Mouse (Mus musculus) lung, postnatal 14 days (tissue): ENCODE data around the gene Ncapd3.

ENCODE experiments used
- DNase-seq: peaks from one replicate; pipeline ENCODE4 v3.0.0; 2021

The Ncapd3 gene

DNA sequence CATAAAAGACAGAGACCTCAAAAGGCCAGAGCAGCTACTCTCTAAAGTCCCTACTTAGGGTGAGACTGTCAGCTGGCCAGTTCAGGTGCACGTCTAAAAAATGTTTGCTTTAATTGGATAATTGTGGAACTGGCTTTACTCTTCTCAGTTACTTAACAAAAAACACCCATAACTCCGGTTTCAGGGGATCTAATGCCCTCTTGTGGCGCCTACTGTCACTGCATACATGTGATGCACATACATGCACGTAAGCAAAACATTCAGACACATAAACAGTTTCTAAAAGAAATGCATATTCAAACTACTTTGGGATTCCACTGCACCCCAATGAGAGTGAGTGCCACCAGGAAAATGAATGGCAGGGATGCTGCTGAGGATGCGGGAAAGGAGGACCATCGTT, 96.6 kb downstream of the Ncapd3 start:
- DNase-seq, result no peak

DNA sequence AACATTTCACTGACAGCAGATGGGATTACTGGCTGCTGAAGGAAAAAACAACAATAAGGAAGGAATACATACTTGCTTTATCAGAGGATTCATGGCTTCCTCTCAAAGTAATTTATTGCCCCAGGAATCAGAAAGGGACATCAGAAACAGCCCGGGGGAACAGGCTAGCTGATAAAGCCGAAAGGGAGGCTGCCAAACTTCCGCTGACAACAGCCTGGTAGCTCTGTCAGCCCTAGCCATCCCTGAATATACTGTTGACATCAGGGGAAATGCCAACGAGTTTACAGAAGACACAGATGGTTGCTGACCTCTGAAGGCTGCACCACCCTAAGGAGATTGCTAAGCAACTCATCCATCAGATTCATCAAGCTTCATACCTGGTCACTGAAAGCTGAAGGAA, 98.7 kb downstream of the Ncapd3 start:
- no peak for DNase-seq

DNA sequence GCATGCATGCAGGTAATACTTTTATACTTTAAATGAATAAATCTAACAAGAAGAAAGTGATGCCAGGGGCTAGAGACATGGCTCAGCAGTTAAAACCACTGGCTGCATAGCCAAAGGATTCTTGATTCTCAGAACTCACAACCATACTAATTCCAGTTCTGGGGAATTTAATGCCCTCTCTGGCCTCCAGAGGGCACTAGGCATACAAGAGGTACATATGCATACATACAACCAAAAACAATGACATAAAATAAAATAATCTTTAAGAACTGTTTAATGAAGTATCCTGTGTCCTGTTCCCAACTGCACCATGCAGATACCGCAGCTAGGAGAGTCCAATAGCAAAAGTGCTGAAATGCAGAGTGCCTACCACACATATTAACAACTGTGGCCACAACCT, 104.4 kb downstream of the Ncapd3 start:
- peak; percentile 59 for DNase-seq

DNA sequence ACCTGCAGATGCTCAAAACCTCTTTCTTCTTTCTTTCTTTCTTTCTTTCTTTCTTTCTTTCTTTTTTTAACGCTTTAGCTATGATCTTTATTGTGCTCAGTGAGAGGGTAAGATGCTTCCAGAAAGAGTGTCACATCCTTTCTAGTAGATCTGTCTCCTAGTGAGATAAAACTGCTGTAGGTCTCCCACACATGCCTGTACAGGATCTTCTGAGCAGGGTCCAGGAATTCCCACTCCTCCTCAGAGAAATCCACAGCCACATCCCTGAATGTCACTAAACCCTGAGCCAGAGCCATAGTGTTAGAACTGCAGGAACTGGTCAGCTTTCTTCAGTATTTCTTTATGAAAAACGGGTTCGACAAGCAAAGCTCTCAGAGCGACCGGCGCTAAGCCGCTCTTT, 105.4 kb downstream of the Ncapd3 start:
- DNase-seq, result no peak

DNA sequence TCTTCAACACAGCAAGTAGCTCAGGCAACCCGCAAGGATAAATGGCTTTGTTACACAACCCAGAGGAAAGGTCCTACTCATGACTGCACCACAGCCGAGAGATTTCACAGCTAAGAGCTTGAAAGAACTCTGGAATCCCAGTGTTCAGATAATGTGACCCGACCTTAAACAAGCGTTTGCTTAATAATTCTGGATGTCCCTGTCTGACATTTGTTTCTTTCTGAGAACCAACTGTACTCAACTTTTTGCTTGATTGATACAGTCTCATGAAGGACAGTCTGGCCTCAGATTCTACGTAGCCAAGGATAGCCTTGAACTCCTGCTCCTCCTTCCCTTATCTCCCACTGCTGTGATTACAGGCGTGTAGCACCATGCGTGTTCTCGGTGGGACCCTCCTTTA, 106.7 kb downstream of the Ncapd3 start:
- DNase-seq, result no peak

DNA sequence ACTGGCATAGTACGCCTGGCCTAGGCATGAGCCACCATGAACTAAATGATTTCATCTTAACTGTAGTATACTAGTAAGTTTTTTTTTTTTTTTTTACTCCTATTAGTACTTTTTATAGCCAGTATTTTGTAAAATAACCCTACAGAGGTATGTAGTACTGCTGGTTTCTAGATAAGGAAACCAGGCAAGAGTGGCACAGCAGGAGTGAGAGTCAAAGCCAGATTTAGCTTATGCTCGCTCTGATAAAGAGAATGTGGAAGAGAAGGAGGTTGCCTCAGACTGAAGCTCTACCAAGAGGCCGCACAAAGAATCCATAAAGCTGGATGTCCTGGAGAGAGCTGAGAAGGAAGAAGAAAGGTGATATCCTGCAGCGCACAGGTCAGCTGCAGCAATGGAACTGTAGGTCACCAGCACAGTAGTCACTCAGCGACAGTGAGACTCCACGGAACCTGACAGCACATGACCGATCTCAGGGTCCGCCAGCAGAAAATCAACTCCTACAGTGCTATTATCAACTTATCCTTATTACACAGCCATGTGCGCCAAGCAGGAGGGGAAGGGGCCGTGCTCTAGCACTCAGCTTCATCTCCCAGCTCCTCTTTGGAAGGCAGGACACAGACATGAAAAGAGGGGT, 110.6 kb downstream of the Ncapd3 start:
- DNase-seq, result no peak

DNA sequence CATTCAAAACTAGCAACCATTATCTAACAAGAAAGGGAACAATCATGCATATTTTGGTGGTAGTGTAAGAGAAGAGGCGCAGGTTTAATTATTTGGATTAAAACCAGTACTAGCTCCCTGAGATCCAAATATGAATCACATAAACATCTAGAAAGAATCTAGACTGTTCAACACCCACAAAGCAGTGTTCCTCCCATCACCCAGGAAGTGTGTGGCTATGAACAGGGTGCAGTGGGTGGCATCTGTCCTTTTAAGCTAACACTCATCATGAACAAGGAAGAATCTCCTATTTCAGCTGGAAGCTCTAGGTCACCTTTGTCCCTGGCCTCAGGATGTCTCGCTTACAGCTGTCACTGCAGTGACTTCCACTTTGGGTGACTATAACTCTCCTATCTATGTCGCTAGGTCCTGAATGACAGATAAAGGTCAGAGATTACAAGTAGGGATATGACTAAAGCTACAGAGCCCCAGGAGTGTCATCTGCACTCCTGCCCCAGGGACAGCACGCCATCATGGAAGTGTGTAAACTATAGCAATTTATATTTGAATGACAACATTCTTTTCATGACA, 114.4 kb downstream of the Ncapd3 start:
- DNase-seq, result no peak
